Mouse (Mus musculus): ENCODE data around the gene Pias1.
"Not testable (repeated sequence)": the region's sequence is repeated elsewhere in the genome, so short reads cannot be mapped to it uniquely, and the experiment has no call there.

Gene Pias1

GRCm38 (mm10) chr9:62944063-62944462, 43.7 kb downstream of the Pias1 start:
- DNase-seq (ENCODE audit: low read depth in 1 of 2, low spot score in 2 of 2): no peak

- DNase-seq (ENCODE audit: low read depth in 1 of 2, low spot score in 2 of 2): no peak
Measured at GRCm38 (mm10) chr9:62940966-62941365, 46.8 kb downstream of the Pias1 start.

GRCm38 (mm10) chr9:62935854-62936253, 51.9 kb downstream of the Pias1 start:
- no peak for DNase-seq (ENCODE audit: low read depth in 1 of 2, low spot score in 2 of 2)

GRCm38 (mm10) chr9:62934700-62935400, 52.9 kb downstream of the Pias1 start:
- DNase-seq (ENCODE audit: low read depth in 1 of 2, low spot score in 2 of 2): no peak

- DNase-seq (ENCODE audit: low read depth in 1 of 2, low spot score in 2 of 2): no peak
Measured at GRCm38 (mm10) chr9:62932575-62933339, 55.0 kb downstream of the Pias1 start.

GRCm38 (mm10) chr9:62924886-62925610, 62.7 kb downstream of the Pias1 start:
- no peak for DNase-seq (ENCODE audit: low read depth in 1 of 2, low spot score in 2 of 2)

- no peak for DNase-seq (ENCODE audit: low read depth in 1 of 2, low spot score in 2 of 2)
Measured at GRCm38 (mm10) chr9:62920877-62921276, 66.8 kb downstream of the Pias1 start.

GRCm38 (mm10) chr9:62917059-62917458, 70.7 kb downstream of the Pias1 start:
- DNase-seq (ENCODE audit: low read depth in 1 of 2, low spot score in 2 of 2): no peak

GRCm38 (mm10) chr9:62913390-62914069, 74.2 kb downstream of the Pias1 start:
- peak in 1 of 2 experiments; percentile 7 for DNase-seq (ENCODE audit: low read depth in 1 of 2, low spot score in 2 of 2)

- no peak for DNase-seq (ENCODE audit: low read depth in 1 of 2, low spot score in 2 of 2)
Measured at GRCm38 (mm10) chr9:62905039-62905438, 82.7 kb downstream of the Pias1 start.

GRCm38 (mm10) chr9:62903841-62904240, 83.9 kb downstream of the Pias1 start:
- no peak for DNase-seq (ENCODE audit: low read depth in 1 of 2, low spot score in 2 of 2)

- no peak for DNase-seq (ENCODE audit: low read depth in 1 of 2, low spot score in 2 of 2)
Measured at GRCm38 (mm10) chr9:62901736-62902135, 86.0 kb downstream of the Pias1 start.

- DNase-seq (ENCODE audit: low read depth in 1 of 2, low spot score in 2 of 2): no peak
Measured at GRCm38 (mm10) chr9:62894486-62894885, 93.2 kb downstream of the Pias1 start.

GRCm38 (mm10) chr9:62881871-62882270, 105.9 kb downstream of the Pias1 start:
- no peak for DNase-seq (ENCODE audit: low read depth in 1 of 2, low spot score in 2 of 2)

GRCm38 (mm10) chr9:62877825-62878224, 109.9 kb downstream of the Pias1 start:
- DNase-seq (ENCODE audit: low read depth in 1 of 2, low spot score in 2 of 2): no peak

- DNase-seq (ENCODE audit: low read depth in 1 of 2, low spot score in 2 of 2): no peak
Measured at GRCm38 (mm10) chr9:62876966-62877616, 110.6 kb downstream of the Pias1 start.

GRCm38 (mm10) chr9:62870728-62871127, 117.0 kb downstream of the Pias1 start:
- no peak for DNase-seq (ENCODE audit: low read depth in 1 of 2, low spot score in 2 of 2)

GRCm38 (mm10) chr9:62869236-62869635, 118.5 kb downstream of the Pias1 start:
- DNase-seq (ENCODE audit: low read depth in 1 of 2, low spot score in 2 of 2): not testable (repeated sequence)

GRCm38 (mm10) chr9:62860866-62861265, 126.9 kb downstream of the Pias1 start:
- DNase-seq (ENCODE audit: low read depth in 1 of 2, low spot score in 2 of 2): no peak

- DNase-seq (ENCODE audit: low read depth in 1 of 2, low spot score in 2 of 2): not testable (repeated sequence)
Measured at GRCm38 (mm10) chr9:62860102-62860501, 127.6 kb downstream of the Pias1 start.
